Mouse (Mus musculus) left cerebral cortex, postnatal 4 days (tissue): ENCODE results near the gene Scarf1. TPM values are rescaled to one million over a fixed set of nuclear protein-coding genes. Genes with fewer than 3 reads are reported as not detected.

Experiments used
- DNase-seq: peaks from one replicate; pipeline ENCODE4 v3.0.0-alpha.2; 2022
- intact Hi-C: fragments of 180-260 bp; cut with DNase I; formaldehyde crosslinking; loops from one replicate; pipeline ENCODE4 v1.15.1; 2025
- total RNA-seq, 2 experiments: library from RNA; stranded (reverse); gene quantifications; 2 replicates each; pipeline ENCODE4 v1.2.3; 2021

Scarf1 gene
- 1 to 10 TPM; 3.0 to 3.5 TPM for total RNA-seq

DNA sequence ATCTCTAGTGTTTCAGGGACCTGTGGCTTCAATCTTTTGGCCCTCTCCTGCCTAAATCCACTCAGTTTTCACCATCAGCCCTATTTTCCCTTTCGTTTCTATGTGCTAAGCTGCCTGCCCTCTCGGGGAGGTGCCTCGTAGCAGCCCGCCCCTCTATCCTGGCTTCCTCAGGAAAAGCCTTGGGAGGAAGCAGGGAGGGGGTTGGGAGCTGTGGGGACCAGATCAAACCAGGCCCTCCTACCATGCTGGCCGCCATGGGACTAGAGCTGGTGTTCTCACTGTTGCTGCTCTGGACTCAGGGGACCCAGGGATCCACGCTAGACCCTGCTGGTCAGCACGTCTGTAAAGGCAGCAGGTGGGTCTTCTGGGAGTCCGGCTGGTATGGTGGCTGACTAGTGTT lies at the start of gene Scarf1:
Gene Scarf1 (plus strand): TSS at position 205 of the 400 bp plus-strand sequence.
- intact Hi-C loops, result no loop called here
- no peak for DNase-seq

DNA sequence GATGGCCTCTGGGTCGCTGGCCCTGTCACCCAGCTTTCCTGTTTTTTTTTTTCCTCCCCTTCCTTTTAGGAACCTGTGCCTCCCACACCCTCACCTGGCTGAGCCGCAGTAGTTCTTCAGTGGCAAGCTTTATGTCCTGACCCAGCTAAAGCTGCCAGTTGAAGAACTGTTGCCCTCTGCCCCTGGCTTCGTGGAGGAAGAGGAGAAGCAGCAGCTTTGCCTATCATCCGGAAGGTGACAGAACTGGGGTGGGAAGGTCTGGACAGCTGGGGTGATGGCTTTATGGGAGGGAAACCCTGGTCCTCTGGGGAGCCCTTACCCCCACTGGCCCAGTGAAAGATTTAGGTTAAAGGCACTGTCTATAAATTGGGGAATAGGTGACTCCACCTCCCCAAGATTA lies 49.7 kb upstream of the Scarf1 start:
- intact Hi-C loops, result no loop called here
- no peak for DNase-seq

DNA sequence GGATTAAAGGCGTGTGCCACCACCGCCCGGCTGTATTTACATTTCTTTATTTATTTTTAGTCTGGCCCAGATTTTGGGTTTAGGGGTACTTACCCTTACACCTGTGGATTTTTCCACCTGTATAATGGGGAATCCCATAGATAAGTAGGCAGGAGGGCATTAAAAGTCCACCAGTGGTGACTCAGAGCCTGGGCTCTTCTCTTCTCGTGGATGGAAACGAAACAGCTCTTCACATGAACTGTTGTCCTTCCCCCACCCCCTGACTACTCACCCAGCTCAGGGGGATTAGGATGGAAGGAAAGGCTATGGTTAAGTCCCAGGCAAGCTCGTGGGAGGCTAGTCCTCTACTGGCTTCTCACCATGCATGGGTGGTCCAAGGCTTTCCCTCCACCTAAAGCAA lies 48.9 kb upstream of the Scarf1 start:
- intact Hi-C loops, result no loop called here
- DNase-seq, result no peak

DNA sequence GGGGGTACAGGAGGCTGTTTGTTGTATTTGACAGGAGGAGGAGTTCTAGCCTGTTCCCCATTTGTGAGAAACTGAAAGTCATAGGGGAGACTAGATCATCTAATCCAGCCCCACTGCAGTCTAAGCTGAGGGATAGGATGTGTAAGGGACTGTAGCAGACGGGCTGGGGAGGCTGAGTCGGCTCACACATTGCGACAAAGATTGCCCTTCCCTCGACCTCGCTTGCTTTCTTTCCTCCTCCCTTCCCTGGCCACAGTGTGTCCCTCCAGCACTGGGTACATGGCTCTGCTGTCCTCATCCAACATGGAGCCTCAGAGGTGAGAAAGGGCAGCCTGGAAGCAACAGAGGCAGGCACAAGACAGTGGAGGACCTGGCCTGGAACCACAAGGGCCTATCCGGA lies 48.3 kb upstream of the Scarf1 start:
- intact Hi-C loops, result no loop called here
- DNase-seq, result no peak

DNA sequence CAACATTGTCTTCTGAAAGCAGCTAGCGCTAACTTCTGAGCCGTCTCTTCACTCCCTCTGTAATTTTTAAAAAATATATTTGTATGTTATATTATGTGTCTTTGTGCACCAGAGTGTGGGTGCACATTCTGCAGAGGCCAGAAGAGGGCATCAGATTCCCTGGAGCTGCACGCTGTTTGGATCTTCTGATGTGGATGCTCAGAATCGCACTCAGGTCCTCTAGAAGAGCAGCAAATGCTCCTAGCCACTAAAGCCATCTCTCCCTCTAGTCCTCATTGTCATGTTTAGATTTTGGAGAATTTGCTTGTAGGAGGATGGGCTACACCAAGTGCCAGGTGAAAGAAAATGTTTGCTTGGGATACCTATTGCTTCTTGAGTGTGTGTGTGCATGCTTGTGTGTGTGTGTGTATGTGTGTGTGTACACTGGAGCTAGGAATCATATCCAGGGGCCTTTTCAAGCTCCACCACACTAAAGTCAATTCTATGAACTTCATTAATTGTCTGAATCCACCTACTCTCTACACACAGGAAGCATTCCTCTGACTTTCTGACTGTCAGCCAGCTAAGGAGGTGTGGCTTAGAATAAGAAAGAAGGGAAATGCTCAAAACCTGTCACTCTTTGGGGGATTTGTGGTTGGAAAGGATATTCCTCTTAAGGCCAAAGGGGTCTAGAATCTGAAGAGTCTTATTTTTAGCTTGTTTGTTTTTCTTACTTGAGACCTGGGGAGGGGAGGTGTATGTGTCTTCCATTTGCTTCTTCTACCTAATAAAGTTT lies 46.4 kb upstream of the Scarf1 start:
- intact Hi-C loops, result no loop called here
- DNase-seq, result no peak

DNA sequence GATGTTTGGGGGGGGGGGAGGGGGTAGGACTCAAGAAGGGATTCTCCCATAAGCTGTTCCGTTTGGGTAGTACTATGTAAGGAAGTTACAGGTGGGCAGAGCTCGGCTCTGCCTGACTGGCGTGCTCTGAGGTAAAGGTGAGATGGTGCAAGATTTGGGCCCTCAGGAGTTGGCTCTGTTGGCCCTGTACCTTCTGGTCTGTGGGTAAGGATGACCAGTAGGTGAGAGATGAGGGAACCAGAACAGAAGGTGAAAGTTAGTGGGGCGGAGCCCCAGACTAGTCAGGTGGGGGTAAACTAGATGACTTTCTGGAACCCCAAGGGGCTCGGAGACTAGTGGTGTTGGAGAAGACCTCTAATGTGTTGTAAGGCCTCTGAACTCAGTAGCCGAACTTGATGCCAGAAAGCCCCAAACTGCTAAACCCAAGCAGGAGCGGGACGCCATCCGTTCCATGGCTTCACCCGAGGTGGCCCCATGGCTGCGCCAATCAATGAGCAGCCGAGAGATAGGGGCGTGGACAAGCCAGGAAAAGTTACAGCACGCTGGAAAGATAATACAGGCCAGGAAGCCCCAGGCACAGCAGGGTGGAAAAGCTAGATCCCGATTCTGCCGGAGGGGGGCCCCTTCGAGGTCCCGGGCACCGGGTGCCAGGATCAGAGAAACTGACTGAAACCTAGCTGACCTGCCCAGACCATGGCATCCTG lies 45.7 kb upstream of the Scarf1 start:
- intact Hi-C loops, result no loop called here
- no peak for DNase-seq

DNA sequence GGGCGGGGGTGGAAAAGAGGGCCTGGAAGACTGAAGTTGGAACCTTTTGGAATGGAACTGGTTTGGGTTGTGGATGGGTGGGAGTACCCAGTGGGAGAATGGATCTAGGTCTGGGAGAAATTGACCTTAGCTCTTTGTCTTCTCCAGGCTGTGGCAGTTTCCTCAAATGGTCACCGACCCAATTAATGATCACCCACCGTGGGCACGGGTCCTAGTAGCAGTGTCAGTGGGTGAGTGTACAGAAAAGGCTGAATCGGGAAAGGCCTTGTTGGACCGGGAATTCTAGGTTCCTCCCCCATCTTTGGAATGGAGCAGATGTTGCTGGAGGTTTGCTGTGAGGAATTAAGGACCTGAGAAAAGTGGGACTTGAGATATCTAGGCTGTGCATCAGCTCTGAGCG lies 44.9 kb upstream of the Scarf1 start:
- intact Hi-C loops, result no loop called here
- DNase-seq, result no peak

DNA sequence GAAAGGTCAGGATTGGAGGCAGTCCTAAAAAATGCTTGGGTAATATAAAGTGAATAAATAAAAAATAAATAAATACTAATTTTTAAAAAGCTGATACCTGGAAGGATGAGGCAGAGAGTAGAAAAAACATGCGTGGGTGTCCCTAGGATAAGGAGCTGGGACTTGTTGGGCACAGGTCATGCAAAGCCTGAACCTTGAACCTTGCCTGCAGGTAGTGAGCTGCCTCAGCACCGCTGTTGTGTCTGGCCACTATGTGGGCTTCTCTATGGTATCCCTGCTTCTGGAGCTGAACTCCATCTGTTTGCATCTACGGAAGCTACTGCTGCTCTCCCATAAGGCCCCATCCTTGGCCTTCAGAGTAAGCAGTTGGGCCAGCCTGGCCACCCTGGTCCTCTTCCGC lies 44.1 kb upstream of the Scarf1 start:
- intact Hi-C loops, result no loop called here
- DNase-seq, result no peak

DNA sequence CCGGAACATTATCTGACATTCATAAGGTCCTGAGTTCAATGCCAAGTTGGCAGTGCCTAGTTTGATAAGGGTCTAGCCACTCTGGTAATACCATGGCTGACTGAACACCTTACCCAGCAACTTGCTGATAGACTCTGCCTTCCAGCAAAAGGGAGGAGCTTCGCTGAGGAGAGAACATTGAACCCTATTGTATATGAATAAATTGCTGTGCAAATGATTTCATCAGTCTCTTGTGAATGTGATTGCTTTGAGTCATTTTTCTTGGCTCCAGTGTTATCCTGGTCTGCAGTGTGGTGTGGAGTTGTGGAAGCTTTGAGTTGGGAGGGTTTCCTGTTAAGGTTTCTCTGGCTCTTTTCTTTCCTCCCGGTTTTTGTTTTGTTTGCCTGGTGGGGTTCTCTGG lies 42.7 kb upstream of the Scarf1 start:
- DNase-seq, result no peak
- intact Hi-C loops, result no loop called here

DNA sequence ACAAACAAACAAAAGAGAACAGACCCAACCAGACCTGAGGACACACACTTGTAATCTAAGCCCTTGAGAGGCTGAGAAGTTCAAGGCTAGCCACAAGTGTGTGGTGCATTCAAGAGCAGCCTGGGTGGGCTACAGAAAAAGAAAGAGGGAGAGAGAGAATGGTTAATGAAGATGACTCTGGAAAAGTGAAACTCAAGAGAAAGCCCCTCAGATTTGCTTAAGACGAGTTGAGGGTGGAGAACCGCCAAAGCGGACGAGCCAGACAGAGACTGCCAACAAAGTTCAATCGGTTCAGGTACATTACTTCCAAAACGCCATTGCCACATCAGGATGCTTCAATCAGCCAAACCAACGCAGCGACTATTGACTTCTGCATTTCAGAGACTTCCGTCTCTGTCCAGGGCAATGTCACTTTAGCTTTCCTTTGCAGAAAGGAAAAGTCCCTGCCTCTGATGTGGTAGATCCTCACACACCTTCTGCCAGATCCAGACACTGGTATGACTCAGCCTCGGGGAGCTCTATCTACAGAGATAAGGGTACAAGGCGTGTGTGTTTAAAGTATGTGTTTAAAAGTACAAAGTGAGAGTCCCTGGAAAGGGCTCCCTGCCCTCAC lies 40.8 kb upstream of the Scarf1 start:
- no peak for DNase-seq
- intact Hi-C loops, result no loop called here

DNA sequence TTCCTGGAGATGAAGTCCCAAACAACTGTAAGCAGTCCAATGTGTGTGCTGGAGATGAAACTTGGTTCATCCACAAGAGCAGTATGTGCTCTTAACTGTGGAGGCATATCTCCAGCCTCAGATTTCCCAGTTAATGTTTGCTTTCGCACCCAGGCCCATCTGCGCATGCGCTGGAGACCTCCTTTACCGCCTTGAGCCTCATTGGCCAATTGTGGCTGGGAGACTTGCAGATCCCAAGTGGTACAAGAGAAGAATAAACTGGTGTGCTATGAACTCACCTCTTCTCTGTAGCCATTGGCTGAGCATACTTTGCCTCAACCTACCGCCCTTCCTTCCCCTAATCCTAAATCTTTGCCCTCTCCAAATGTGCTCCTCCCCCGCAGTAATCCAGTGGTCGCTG lies 40.0 kb upstream of the Scarf1 start:
- DNase-seq, result no peak
- intact Hi-C loops, result no loop called here

DNA sequence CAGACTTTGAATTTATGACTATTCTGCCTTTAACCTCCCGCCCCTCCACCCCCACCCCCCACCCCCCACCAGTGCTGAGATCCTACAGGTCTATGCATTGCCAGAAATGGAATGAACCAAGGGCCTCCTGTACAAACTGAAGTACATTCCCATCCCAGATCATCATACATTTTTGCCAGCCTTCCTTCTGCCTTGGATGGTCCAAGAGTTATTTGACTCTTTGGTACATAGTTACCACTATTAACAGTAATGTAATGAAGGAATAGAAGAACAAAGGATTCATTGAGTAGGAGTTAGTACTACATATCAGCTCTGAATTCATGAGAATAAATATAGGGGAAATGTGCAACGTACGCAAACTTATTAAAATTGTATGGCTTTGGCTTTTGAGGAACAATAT lies 27.1 kb upstream of the Scarf1 start:
- intact Hi-C loops, result no loop called here
- no peak for DNase-seq

DNA sequence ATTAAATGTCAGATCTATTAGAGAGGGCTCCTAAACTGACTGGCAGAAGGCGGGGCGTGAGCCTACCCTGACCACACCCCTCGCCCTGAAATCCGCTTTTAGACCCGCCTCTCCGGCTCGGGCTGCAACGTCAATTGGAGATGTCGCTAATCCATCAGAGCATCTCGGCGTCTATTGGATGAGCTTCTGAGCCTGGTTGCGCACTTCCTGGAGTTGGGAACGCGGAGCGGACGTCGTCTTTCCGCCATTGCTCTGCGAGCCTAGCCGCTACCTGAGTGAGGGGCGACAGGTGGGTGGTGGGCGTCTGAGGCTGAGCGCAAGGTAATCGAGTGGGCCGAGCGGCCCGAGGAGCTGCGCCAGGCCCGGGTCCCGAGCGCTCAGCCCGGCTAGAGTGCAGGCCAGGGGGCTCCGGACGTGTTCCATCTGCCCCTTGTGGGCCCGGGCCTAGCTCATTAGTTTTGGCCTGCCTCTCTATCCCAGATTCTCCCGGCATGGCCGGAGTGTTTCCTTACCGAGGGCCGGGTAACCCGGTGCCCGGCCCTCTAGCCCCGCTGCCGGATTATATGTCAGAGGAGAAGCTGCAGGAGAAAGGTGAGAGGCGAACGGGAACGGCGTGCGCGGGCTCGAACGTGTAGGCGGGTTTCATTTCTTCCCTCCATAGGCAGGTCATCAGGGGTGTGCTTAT lies 26.6 kb upstream of the Scarf1 start, which contains the start of gene Prpf8:
Gene Prpf8 (plus strand): TSS at position 216 of the 685 bp plus-strand sequence.
- peak; percentile 96 for DNase-seq
- intact Hi-C loops, result no loop called here

DNA sequence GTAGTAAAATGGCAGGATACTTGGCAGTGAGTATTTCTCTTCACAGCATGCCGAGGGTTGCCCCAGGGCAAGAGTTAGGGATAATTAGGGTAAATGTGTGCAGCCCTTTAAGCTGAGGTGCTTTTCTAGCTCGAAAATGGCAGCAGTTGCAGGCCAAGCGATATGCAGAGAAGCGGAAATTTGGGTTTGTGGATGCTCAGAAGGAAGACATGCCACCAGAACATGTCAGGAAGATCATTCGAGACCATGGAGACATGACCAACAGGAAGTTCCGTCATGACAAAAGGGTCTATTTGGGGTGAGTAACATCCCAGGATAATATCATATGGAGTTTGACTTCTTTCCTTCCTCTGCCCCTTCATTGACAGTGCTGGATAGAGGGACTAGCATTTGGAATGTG lies 25.8 kb upstream of the Scarf1 start:
- DNase-seq, result no peak
- intact Hi-C loops, result no loop called here

DNA sequence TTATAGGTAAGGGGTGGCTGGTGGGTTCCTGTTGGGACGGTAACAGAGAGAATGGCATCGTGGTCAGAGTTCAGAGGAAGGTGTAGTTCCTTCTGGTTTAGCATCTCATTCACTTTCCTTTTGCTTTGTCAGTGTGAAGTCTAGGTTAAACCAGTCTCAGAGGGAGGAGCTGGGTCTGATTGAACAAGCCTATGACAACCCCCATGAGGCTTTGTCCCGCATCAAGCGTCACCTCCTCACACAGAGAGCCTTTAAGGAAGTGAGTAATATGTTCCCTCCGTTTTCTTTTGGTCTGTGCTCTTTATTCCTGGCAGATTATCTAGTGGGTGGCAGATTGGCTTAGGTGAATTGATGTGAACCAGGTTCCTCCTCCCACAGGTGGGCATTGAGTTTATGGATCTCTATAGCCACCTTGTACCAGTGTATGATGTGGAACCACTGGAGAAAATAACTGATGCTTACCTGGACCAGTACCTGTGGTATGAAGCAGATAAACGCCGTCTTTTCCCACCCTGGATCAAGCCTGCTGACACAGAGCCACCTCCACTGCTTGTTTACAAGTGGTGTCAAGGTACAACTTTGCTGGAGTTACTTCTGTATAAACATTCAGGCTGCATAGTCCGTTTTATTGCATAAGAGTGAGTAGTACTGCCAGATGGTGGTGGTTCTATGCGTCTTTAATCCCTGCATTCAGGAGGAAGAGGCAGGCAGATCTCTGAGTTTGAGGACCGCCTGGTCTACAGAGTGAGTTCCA lies 18.9 kb upstream of the Scarf1 start:
- intact Hi-C loops, result no loop called here

DNA sequence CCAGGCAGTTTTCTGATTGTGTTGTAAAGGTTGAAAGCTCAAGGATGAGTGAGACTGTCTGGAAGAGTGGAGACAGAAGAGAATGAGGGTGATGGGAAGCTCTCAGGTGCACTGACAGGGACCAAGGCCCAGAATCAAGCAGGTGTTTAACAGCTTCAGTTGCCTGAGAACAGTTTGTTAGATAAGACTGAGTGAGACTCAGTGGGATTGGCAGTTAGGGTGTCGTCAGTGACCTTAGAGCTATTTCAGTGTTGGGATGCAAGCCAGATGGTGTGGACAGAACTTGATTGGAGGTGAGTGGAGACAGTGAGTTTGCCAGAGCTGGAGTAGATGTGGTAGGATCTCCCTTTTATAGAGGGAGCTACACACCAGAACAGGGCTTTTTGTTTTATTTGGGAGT lies 15.2 kb upstream of the Scarf1 start:
- no peak for DNase-seq
- intact Hi-C loops, result no loop called here

More for the DNA sequence above, 18.9 kb upstream of the Scarf1 start:
- DNase-seq, result no peak

DNA sequence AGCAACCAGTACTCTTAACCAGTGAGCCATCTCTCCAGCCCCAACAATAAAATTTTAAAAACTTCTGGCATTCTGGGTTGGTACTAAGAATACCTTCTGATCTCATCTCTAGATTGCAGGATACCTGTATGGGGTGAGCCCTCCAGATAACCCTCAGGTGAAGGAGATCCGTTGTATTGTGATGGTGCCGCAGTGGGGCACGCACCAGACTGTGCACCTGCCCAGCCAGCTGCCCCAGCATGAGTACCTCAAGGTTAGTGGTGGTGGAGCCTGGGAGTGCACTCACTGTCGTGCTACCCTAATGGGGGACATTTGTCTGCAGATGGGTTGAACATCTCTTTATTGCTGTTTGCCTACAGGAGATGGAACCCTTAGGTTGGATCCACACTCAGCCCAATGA lies 5.2 kb upstream of the Scarf1 start:
- intact Hi-C loops, result no loop called here

DNA sequence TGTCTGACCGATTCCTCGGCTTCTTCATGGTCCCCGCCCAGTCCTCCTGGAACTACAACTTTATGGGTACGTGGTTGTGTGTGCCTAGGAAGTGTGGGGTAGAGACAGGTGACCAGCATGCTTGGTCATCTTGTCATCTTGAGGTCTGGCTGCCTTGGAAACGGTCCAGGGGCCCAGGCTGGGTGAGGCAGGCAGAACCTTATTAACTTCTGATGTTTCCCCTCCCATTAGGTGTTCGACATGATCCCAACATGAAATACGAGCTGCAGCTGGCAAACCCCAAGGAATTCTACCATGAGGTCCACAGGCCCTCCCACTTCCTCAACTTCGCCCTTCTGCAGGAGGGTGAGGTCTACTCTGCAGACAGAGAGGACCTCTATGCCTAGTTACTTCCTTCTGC lies 4.4 kb upstream of the Scarf1 start:
- intact Hi-C loops, result no loop called here
- no peak for DNase-seq

More for the DNA sequence above, 5.2 kb upstream of the Scarf1 start:
- no peak for DNase-seq

DNA sequence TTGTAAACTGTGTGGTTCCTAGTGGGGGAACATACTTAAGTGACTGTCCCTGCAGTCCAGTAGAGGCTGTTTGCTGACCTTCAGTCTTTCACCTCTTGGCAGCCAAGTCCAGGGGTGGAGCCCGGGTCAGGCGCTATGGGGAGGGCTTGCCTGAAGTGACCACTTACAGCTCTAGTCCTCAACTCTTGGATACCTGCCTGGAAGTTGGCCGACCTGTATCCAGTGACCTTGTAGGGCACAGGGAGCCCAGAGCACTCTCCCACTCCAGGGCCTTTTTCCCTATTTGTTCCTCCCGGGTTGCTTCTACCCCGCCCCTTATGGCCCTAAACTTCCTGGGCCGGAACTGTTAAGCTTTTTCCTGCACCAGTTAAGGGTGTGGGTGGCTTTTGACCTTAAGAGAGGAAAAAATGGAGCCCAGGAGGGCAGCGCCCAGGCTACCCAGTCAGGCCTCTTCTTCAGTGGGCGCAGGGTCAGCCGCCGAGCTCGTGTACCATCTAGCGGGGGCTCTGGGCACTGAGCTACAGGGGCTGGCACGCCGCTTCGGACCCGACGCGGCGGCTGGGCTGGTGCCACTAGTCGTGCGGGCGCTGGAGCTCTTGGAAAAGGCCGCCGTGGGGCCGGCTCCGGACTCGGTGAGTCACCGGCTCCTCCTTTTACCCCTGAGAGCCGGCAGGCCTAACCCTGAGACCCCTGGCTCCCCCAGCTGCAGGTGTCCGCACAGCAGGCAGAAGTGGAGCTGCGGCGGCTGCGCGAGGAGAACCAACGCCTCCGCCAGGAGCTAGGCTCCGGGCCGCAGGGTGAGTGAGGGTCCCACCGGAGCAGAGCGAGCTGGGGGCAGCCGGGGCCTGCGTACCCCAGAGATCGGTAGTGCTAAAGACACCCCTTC lies 3.4 kb upstream of the Scarf1 start, which contains the start of gene Rilp:
Gene Rilp (plus strand): TSS at position 354 of the 886 bp plus-strand sequence.
- peak; percentile 85 for DNase-seq
- intact Hi-C loops, result no loop called here

DNA sequence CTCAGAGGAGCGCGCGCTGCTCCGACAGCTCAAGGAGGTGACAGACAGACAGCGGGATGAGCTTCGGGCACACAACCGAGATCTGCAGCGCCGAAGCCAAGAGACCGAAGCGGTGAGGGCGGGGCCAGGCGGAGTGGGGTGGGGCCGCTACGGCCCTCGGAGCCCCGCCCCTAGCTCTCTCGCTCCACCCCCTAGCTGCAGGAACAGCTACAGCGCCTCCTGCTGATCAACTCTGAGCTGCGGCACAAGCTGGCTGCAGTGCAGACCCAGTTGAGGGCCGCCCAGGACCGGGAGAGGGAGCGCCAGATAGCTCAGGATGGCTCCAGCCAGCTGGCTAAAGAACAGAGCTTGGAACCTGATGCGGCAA lies 2.7 kb upstream of the Scarf1 start:
- intact Hi-C loops, result no loop called here
- DNase-seq, result peak; percentile 97
